Mouse (Mus musculus) MEL (cell line): ENCODE data around the gene B430306N03Rik.

Source experiments
- CTCF ChIP-seq, 3 experiments: IDR thresholded peaks in 2 of 3; conservative IDR thresholded peaks in 1 of 3; 2 replicates each; pipeline ENCODE4 v1.5.1; 2011 to 2012; ENCODE audit warnings: low read length in 3 of 3, low read depth in 2 of 3, mild to moderate bottlenecking in 2 of 3, improper control_type of control experiment in 1 of 3, inconsistent platforms in 1 of 3, mixed read lengths in 1 of 3, moderate library complexity in 1 of 3; ENCODE audit not compliant: control insufficient read depth in 1 of 3, insufficient read depth in 1 of 3, poor library complexity in 1 of 3, severe bottlenecking in 1 of 3
- GATA1 ChIP-seq: IDR thresholded peaks from 2 replicates; pipeline ENCODE4 v1.6.1; 2011; ENCODE audit warnings: low read depth, low read length, improper control_type of control experiment
- KAT2A ChIP-seq: conservative IDR thresholded peaks from 2 replicates; pipeline ENCODE4 v1.6.1; 2012; ENCODE audit warnings: low read depth, low read length, improper control_type of control experiment, inconsistent platforms
- MXI1 ChIP-seq: IDR thresholded peaks from 2 replicates; pipeline ENCODE4 v1.6.1; 2011; ENCODE audit warnings: mild to moderate bottlenecking, low read depth, low read length, improper control_type of control experiment
- POLR2A ChIP-seq, 2 experiments: IDR thresholded peaks; 2 replicates each; pipeline ENCODE4 v1.6.1; 2011 to 2012; ENCODE audit warnings: low read length in 2 of 2, mild to moderate bottlenecking in 2 of 2, control low read depth in 1 of 2, improper control_type of control experiment in 1 of 2, low read depth in 1 of 2, moderate library complexity in 1 of 2; ENCODE audit not compliant: control insufficient read depth in 1 of 2, insufficient read depth in 1 of 2, poor library complexity in 1 of 2
- POLR2AphosphoS2 ChIP-seq: IDR thresholded peaks from 2 replicates; pipeline ENCODE4 v1.6.1; 2011; ENCODE audit warnings: low read length, improper control_type of control experiment
- UBTF ChIP-seq: IDR thresholded peaks from 2 replicates; pipeline ENCODE4 v1.6.1; 2012; ENCODE audit warnings: low read depth, mild to moderate bottlenecking, inconsistent platforms, low read length, improper control_type of control experiment, moderate library complexity, borderline replicate concordance; ENCODE audit not compliant: insufficient read depth
- USF2 ChIP-seq, 2 experiments: IDR thresholded peaks; 2 replicates each; pipeline ENCODE4 v1.6.1; 2011 to 2012; ENCODE audit warnings: improper control_type of control experiment in 2 of 2, low read length in 2 of 2, borderline replicate concordance in 1 of 2, inconsistent platforms in 1 of 2, low read depth in 1 of 2, mild to moderate bottlenecking in 1 of 2; ENCODE audit not compliant: insufficient read depth in 1 of 2

DNA sequence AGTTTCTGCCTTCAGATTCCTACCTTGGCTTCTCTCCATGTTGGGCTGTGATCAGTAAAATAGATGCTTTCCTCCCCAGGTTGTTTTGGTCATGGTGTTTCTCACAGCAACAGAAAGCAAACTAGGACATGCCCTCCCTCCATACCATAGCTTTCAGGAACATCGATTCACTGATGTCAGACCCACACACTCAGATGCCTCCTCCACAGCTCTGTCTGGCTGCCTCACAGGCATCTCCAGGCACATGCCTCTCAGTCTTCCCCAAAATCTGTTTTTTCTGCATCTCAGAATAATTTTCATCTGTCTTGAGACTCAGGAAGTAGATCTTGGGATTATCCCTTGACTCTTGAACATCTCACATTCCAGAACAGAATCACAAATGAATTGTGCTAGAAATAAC is 60.2 kb downstream of the B430306N03Rik start:
- TF ChIP-seq CTCF (IDR thresholded peaks at IDR 0.05 in 2 of 3, conservative IDR thresholded peaks at IDR 0.05 in 1 of 3; ENCODE audit: control insufficient read depth in 1 of 3, insufficient read depth in 1 of 3, low read depth in 2 of 3, low read length in 3 of 3, poor library complexity in 1 of 3, severe bottlenecking in 1 of 3), result no peak
- TF ChIP-seq USF2 (IDR thresholded peaks at IDR 0.05; ENCODE audit: borderline replicate concordance in 1 of 2, insufficient read depth in 1 of 2, low read depth in 1 of 2, low read length in 2 of 2), result no peak
- TF ChIP-seq UBTF, result no peak
- no peak for TF ChIP-seq KAT2A
- no peak for TF ChIP-seq POLR2A (IDR thresholded peaks at IDR 0.05; ENCODE audit: control insufficient read depth in 1 of 2, insufficient read depth in 1 of 2, low read depth in 1 of 2, low read length in 2 of 2, poor library complexity in 1 of 2)
- TF ChIP-seq GATA1, result no peak
- no peak for TF ChIP-seq MXI1
- no peak for TF ChIP-seq POLR2AphosphoS2
